Mouse (Mus musculus) CH12.LX (cell line): ENCODE results near the gene Gm9857. TPM values are rescaled to one million over a fixed set of nuclear protein-coding genes. Genes with fewer than 3 reads are reported as not detected.

Experiments used
- DNase-seq: peaks from one replicate; pipeline ENCODE4 v3.0.0-alpha.2; 2013; ENCODE audit errors: extremely low read depth
- H3K27ac ChIP-seq: 2 replicates; pipeline ENCODE4 v1.5.1; 2012; ENCODE audit warnings: low read depth, mild to moderate bottlenecking, control low read depth, moderate library complexity; ENCODE audit not compliant: insufficient read depth
- H3K27me3 ChIP-seq: replicated peaks from 2 replicates; pipeline ENCODE3; 2012; ENCODE audit warnings: inconsistent platforms
- H3K36me3 ChIP-seq, 2 experiments: replicated peaks in 1 of 2; 2 replicates each; pipeline versions ENCODE3 to v1.6.1; 2012; ENCODE audit warnings: inconsistent platforms in 1 of 2, low read length in 1 of 2, mild to moderate bottlenecking in 1 of 2, mixed read lengths in 1 of 2, moderate library complexity in 1 of 2; ENCODE audit not compliant: control insufficient read depth in 1 of 2, insufficient read depth in 1 of 2
- H3K4me1 ChIP-seq, 2 experiments: 2 replicates each; pipeline ENCODE4 v1.6.1; 2012; ENCODE audit warnings: inconsistent platforms in 1 of 2, moderate library complexity in 1 of 2; ENCODE audit not compliant: insufficient read depth in 2 of 2, control insufficient read depth in 1 of 2
- H3K4me2 ChIP-seq: 2 replicates; pipeline ENCODE4 v1.6.1; 2012; ENCODE audit warnings: low read depth, mild to moderate bottlenecking, control low read depth; ENCODE audit not compliant: poor library complexity, insufficient read depth, severe bottlenecking
- H3K4me3 ChIP-seq, 3 experiments: fragments of 150-350 bp in 1 of 3; sonication (generic) in 1 of 3; replicated peaks in 1 of 3; 2 replicates each; pipeline versions ENCODE3 to v1.5.1; 2011 to 2012; ENCODE audit warnings: low read depth in 2 of 3, low read length in 2 of 3, mild to moderate bottlenecking in 2 of 3, moderate library complexity in 2 of 3, control low read depth in 1 of 3, improper control_type of control experiment in 1 of 3, inconsistent platforms in 1 of 3, mixed read lengths in 1 of 3; ENCODE audit not compliant: poor library complexity in 1 of 3
- H3K79me2 ChIP-seq: replicated peaks from 2 replicates; pipeline ENCODE4 v1.6.1; 2012; ENCODE audit warnings: mild to moderate bottlenecking, moderate library complexity; ENCODE audit not compliant: control insufficient read depth, poor library complexity, insufficient read depth, severe bottlenecking; ENCODE audit errors: extremely low read depth
- H3K9ac ChIP-seq: 2 replicates; pipeline ENCODE4 v1.6.1; 2012; ENCODE audit warnings: low read depth, mild to moderate bottlenecking, control low read depth, moderate library complexity; ENCODE audit not compliant: insufficient read depth
- H3K9me3 ChIP-seq: replicated peaks from 2 replicates; pipeline ENCODE3; 2012; ENCODE audit warnings: low read length, inconsistent platforms, mixed read lengths
- CHD1 ChIP-seq: IDR thresholded peaks from 2 replicates; pipeline ENCODE4 v1.6.1; 2012; ENCODE audit warnings: low read depth, low read length, improper control_type of control experiment, inconsistent platforms
- CTCF ChIP-seq, 2 experiments: IDR thresholded peaks in 1 of 2; conservative IDR thresholded peaks in 1 of 2; 2 replicates each; pipeline ENCODE4 v1.5.1; 2011 to 2012; ENCODE audit warnings: low read depth in 2 of 2, low read length in 2 of 2, improper control_type of control experiment in 1 of 2, inconsistent platforms in 1 of 2, mild to moderate bottlenecking in 1 of 2, moderate library complexity in 1 of 2
- E2F4 ChIP-seq: IDR thresholded peaks from 2 replicates; pipeline ENCODE4 v1.6.1; 2011; ENCODE audit warnings: low read depth, low read length, improper control_type of control experiment; ENCODE audit not compliant: insufficient replicate concordance
- ELF1 ChIP-seq: IDR thresholded peaks from 2 replicates; pipeline ENCODE4 v1.6.1; 2014; ENCODE audit warnings: low read depth, mild to moderate bottlenecking, inconsistent platforms, low read length, improper control_type of control experiment
- EP300 ChIP-seq: IDR thresholded peaks from 2 replicates; pipeline ENCODE4 v1.6.1; 2011; ENCODE audit warnings: low read length, improper control_type of control experiment
- ETS1 ChIP-seq: conservative IDR thresholded peaks from 2 replicates; pipeline ENCODE4 v1.6.1; 2012; ENCODE audit warnings: low read depth, mild to moderate bottlenecking, inconsistent platforms, low read length, improper control_type of control experiment, moderate library complexity
- GABPA ChIP-seq: IDR thresholded peaks from 2 replicates; pipeline ENCODE4 v1.6.1; 2012; ENCODE audit warnings: low read depth, low read length, improper control_type of control experiment, inconsistent platforms; ENCODE audit not compliant: insufficient replicate concordance
- JUN ChIP-seq: IDR thresholded peaks from 2 replicates; pipeline ENCODE4 v1.6.1; 2011; ENCODE audit warnings: low read depth, mild to moderate bottlenecking, low read length, improper control_type of control experiment, moderate library complexity; ENCODE audit not compliant: insufficient read depth
- JUND ChIP-seq: conservative IDR thresholded peaks from 2 replicates; pipeline ENCODE4 v1.6.1; 2011; ENCODE audit warnings: low read depth, low read length, improper control_type of control experiment
- KAT2A ChIP-seq: IDR thresholded peaks from 2 replicates; pipeline ENCODE4 v1.6.1; 2012; ENCODE audit warnings: low read length, improper control_type of control experiment, inconsistent platforms; ENCODE audit not compliant: insufficient replicate concordance
- MAX ChIP-seq: IDR thresholded peaks from 2 replicates; pipeline ENCODE4 v1.6.1; 2011; ENCODE audit warnings: low read length, improper control_type of control experiment
- MAZ ChIP-seq: IDR thresholded peaks from 2 replicates; pipeline ENCODE4 v1.6.1; 2012; ENCODE audit warnings: low read depth, mild to moderate bottlenecking, inconsistent platforms, low read length, improper control_type of control experiment, moderate library complexity
- MXI1 ChIP-seq: IDR thresholded peaks from 2 replicates; pipeline ENCODE4 v1.6.1; 2011; ENCODE audit warnings: mild to moderate bottlenecking, low read depth, low read length, improper control_type of control experiment
- MYC ChIP-seq: IDR thresholded peaks from 2 replicates; pipeline ENCODE4 v1.6.1; 2011; ENCODE audit warnings: low read depth, mild to moderate bottlenecking, improper control_type of control experiment, low read length
- POLR2A ChIP-seq: IDR thresholded peaks from 2 replicates; pipeline ENCODE4 v1.6.1; 2011; ENCODE audit warnings: low read depth, mild to moderate bottlenecking, improper control_type of control experiment, low read length
- POLR2AphosphoS2 ChIP-seq: IDR thresholded peaks from 2 replicates; pipeline ENCODE4 v1.6.1; 2011; ENCODE audit warnings: low read depth, low read length, improper control_type of control experiment
- RAD21 ChIP-seq: IDR thresholded peaks from 2 replicates; pipeline ENCODE4 v1.6.1; 2011; ENCODE audit warnings: low read depth, mild to moderate bottlenecking, low read length, improper control_type of control experiment, moderate library complexity
- SMC3 ChIP-seq: IDR thresholded peaks from 2 replicates; pipeline ENCODE4 v1.6.1; 2011; ENCODE audit warnings: low read depth, low read length, improper control_type of control experiment
- TBP ChIP-seq: conservative IDR thresholded peaks from 2 replicates; pipeline ENCODE4 v1.6.1; 2011; ENCODE audit warnings: low read depth, low read length, improper control_type of control experiment
- TCF12 ChIP-seq: IDR thresholded peaks from 2 replicates; pipeline ENCODE4 v1.6.1; 2014; ENCODE audit warnings: low read depth, mild to moderate bottlenecking, inconsistent platforms, low read length, improper control_type of control experiment
- UBTF ChIP-seq: IDR thresholded peaks from 2 replicates; pipeline ENCODE4 v1.6.1; 2012; ENCODE audit warnings: low read depth, mild to moderate bottlenecking, inconsistent platforms, low read length, improper control_type of control experiment, moderate library complexity
- USF2 ChIP-seq: conservative IDR thresholded peaks from 2 replicates; pipeline ENCODE4 v1.6.1; 2011; ENCODE audit warnings: low read depth, low read length, improper control_type of control experiment
- ZC3H11A ChIP-seq: IDR thresholded peaks from 2 replicates; pipeline ENCODE4 v1.6.1; 2012; ENCODE audit warnings: low read depth, mild to moderate bottlenecking, inconsistent platforms, low read length, improper control_type of control experiment
- ZMIZ1 ChIP-seq: IDR thresholded peaks from 2 replicates; pipeline ENCODE4 v1.6.1; 2012; ENCODE audit warnings: low read depth, mild to moderate bottlenecking, inconsistent platforms, low read length, improper control_type of control experiment
- ZNF384 ChIP-seq: IDR thresholded peaks from 2 replicates; pipeline ENCODE4 v1.6.1; 2012; ENCODE audit warnings: low read depth, low read length, improper control_type of control experiment, inconsistent platforms
- dilution Hi-C: fragments of 300-500 bp; cut with MboI; formaldehyde crosslinking; loops from 2 replicates; pipeline ENCODE4 v1.14.3; 2020; ENCODE audit warnings: low sequenced_read_pairs; ENCODE audit not compliant: extremely low pct_unique_long_range_greater_than_20kb, extremely low pct_ligation_motif_present
- in situ Hi-C: fragments of 300-500 bp; cut with MboI; formaldehyde crosslinking; loops from 3 replicates; pipeline ENCODE4 v1.14.3; 2019; ENCODE audit warnings: low sequenced_read_pairs, low pct_ligation_motif_present, low pct_unique_long_range_greater_than_20kb, mixed read lengths
- polyA plus RNA-seq: library from polyadenylated mRNA; unstranded; fragments of >175 nt; gene quantifications from 2 replicates; pipeline ENCODE4 v1.2.1, GENCODE M21; 2012; ENCODE audit warnings: low read depth; ENCODE audit not compliant: insufficient read length
- total RNA-seq, 2 experiments: library from RNA; depleted of rRNA; stranded (reverse); fragments of 300-350 nt in 1 of 2; fragments of >200 nt in 1 of 2; gene quantifications; 2 replicates each; pipeline ENCODE4 v1.2.3; 2012 to 2014

The Gm9857 gene
- total and polyA plus RNA-seq, 3 experiments = not detected

GRCm38 (mm10) chr3:108911548-108912413 is 28.5 kb downstream of the Gm9857 start, which contains the start of gene Prpf38b (continued):
- TF ChIP-seq JUN (no peak), E2F4 (no peak), UBTF (no peak; the same call in 1 of the 2 replicates), MYC (0 out of 2 replicates have a peak, but pooled peaks have one; percentile 54), CTCF (conservative IDR thresholded peaks at IDR 0.05 in 1 of 2, IDR thresholded peaks at IDR 0.05 in 1 of 2; ENCODE audit: low read depth in 2 of 2, low read length in 2 of 2) (no peak), EP300 (no peak), ELF1 (peak; percentile 97), TBP (peak; percentile 88), JUND (no peak), TCF12 (peak; percentile 82), ZMIZ1 (peak; percentile 90), ZC3H11A (no peak), POLR2AphosphoS2 (peak; percentile 63; the same call in 1 of the 2 replicates), MAX (no peak), MAZ (no peak), CHD1 (peak; percentile 76; the same call in 1 of the 2 replicates), ZNF384 (no peak), GABPA (no peak; the same call in 1 of the 2 replicates), POLR2A (peak; percentile 96), KAT2A (peak; percentile 73; the same call in 1 of the 2 replicates), ETS1 (no peak; the same call in 1 of the 2 replicates)

- Histone ChIP-seq H3K9me3 (no peaks in the 10 kb centered on the region), H3K4me3 (peak overlapping the region; percentile 71 to 99 (median 87)), H3K4me1 (peaks cover 4 to 27% of the 10 kb centered on the region in 2 experiments; a peak in 3 of 4 replicates), H3K36me3 (peaks cover 9 to 26% of the 10 kb centered on the region in 2 experiments), H3K4me2 (no peak overlapping the region), H3K27ac (peak overlapping the region; percentile 97), H3K9ac (peak overlapping the region; percentile 93), H3K27me3 (no peaks in the 10 kb centered on the region), H3K79me2 (peaks cover 44% of the 10 kb centered on the region)
- dilution Hi-C loops (no loop called here), in situ Hi-C loops (no loop called here)
- DNase-seq = peak; percentile 75
- TF ChIP-seq ZMIZ1 = peak; percentile 27; the same call in 1 of the 2 replicates
- peak; percentile 13; the same call in 1 of the 2 replicates for TF ChIP-seq MAZ
- TF ChIP-seq JUN = no peak
- peak; percentile 73 for TF ChIP-seq MXI1
- TF ChIP-seq UBTF = peak; percentile 86
- peak; percentile 32 for TF ChIP-seq SMC3
- peak; percentile 69 for TF ChIP-seq MAX
- peak; percentile 84 for TF ChIP-seq MYC
- TF ChIP-seq CTCF (conservative IDR thresholded peaks at IDR 0.05 in 1 of 2, IDR thresholded peaks at IDR 0.05 in 1 of 2; ENCODE audit: low read depth in 2 of 2, low read length in 2 of 2) = peak in 1 of 2 experiments; percentile 56; a peak in 2 of 4 replicates
- no peak for TF ChIP-seq USF2
- peak; percentile 53 for TF ChIP-seq RAD21
Measured at GRCm38 (mm10) chr3:108911081-108911547, 29.1 kb downstream of the Gm9857 start.
